Comparison of ENCODE assay signal across 7 mouse cellular contexts in the genomic region with DNA sequence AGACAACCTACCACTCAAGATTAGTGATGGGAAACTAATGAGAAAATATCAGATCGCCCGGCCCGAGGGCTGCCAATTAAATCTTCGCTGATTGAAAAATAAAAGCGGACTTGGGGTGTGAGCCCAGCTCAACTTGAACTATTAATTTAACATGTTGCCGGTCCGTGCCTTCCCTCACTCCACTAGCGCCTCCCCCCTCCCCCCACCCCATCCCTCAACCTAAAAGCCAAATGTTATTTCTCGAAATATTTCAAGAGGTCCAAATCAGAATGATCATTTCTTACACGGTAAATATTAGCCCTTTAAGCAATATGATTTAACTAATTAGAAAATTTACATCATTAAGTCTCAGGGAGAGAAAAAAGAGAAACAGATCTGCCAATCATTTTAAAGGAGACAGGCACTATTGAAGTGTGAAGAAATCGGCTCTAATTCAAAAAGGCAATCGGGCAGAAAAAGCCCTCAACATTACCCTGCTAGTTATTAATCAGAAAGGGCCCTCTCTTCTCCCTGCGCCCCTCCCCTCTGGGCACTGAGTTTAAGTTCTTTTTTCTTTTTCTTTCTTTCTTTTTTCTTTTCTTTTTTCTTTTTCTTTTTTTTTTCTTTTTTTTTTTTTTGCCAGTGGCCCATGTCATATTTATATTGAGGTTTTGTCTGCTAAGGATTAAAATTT.
A peak's percentile ranks its signal among the peaks of the same experiment; 100 is the strongest.
DNase-seq lines count a peak whose midpoint lies in the region; ATAC-seq and TF ChIP-seq lines count a peak whose summit lies in the region.

No protein-coding gene starts in this region.

- intact Hi-C loops in left cerebral cortex, postnatal 14 days (cut with DNase I), result loop anchor here (2.0 to 10.0 kb wide), 5 partner anchors 214 to 1232 kb away; no protein-coding TSS in a partner anchor

- no peak overlapping the region for H3K9ac ChIP-seq in lung, embryonic 16.5 days (ENCODE audit: low read length)
- H3K9ac ChIP-seq in forebrain, embryonic 14.5 days (ENCODE audit: low read length), result peak overlapping the region; percentile 70; the same call in 1 of the 2 replicates
- H3K9ac ChIP-seq in liver, embryonic 12.5 days, result no peak overlapping the region
- no peak overlapping the region for H3K9ac ChIP-seq in stomach, postnatal 0 days (ENCODE audit: low read length)

- peaks cover 24% of the 10 kb centered on the region for H3K4me1 ChIP-seq in lung, embryonic 16.5 days (replicated peaks; ENCODE audit: control insufficient read depth, insufficient read depth, low read length)
- peaks cover 41% of the 10 kb centered on the region for H3K4me1 ChIP-seq in forebrain, embryonic 14.5 days (ENCODE audit: control insufficient read depth, insufficient read depth, low read length)
- H3K4me1 ChIP-seq in liver, embryonic 12.5 days, result 0 out of 2 replicates have a peak, but pooled peaks cover 10% of the 10 kb centered on the region
- H3K4me1 ChIP-seq in stomach, postnatal 0 days (replicated peaks; ENCODE audit: control insufficient read depth, insufficient read depth), result peaks cover 4% of the 10 kb centered on the region

- DNase-seq in lung, postnatal 36 days, result no peak
- DNase-seq in forebrain, embryonic 14.5 days (ENCODE audit: low spot score), result peak; percentile 92
- DNase-seq in stomach, postnatal 0 days (ENCODE audit: low spot score), result peak; percentile 13
- DNase-seq in left cerebral cortex, postnatal 14 days (ENCODE audit: low spot score in 2 of 2), result no peak
- DNase-seq in thymus, postnatal 14 days, result no peak

- H3K27ac ChIP-seq in lung, embryonic 16.5 days (ENCODE audit: low read length), result no peak overlapping the region
- H3K27ac ChIP-seq in forebrain, embryonic 14.5 days (ENCODE audit: low read depth, low read length), result peak overlapping the region; percentile 74
- H3K27ac ChIP-seq in liver, embryonic 12.5 days, result no peak overlapping the region
- no peak overlapping the region for H3K27ac ChIP-seq in stomach, postnatal 0 days (replicated peaks)

- no peak for TF ChIP-seq EP300 in stomach, postnatal 0 days (optimal IDR thresholded peaks at IDR 0.05)

- H3K9me3 ChIP-seq in lung, embryonic 16.5 days (ENCODE audit: control insufficient read depth, low read length), result no peaks in the 10 kb centered on the region
- no peaks in the 10 kb centered on the region for H3K9me3 ChIP-seq in forebrain, embryonic 14.5 days (replicated peaks; ENCODE audit: control insufficient read depth, low read length)
- no peaks in the 10 kb centered on the region for H3K9me3 ChIP-seq in liver, embryonic 12.5 days (replicated peaks)
- no peaks in the 10 kb centered on the region for H3K9me3 ChIP-seq in stomach, postnatal 0 days (ENCODE audit: control insufficient read depth, low read length)

- no peak for ATAC-seq in lung, embryonic 16.5 days (ENCODE audit: low read depth)
- ATAC-seq in forebrain, embryonic 14.5 days, result peak; percentile 44
- no peak for ATAC-seq in liver, embryonic 12.5 days
- ATAC-seq in stomach, postnatal 0 days (ENCODE audit: low FRiP score, low TSS enrichment), result no peak

- TF ChIP-seq CTCF in stomach, postnatal 0 days (IDR thresholded peaks at IDR 0.05; ENCODE audit: low read depth), result no peak

- WGBS in lung, embryonic 16.5 days, result 7% methylated on average over 13 of the region's 13 CpGs
- WGBS in forebrain, embryonic 14.5 days, result under 1% methylated on average over 13 of the region's 13 CpGs
- WGBS in liver, embryonic 12.5 days (ENCODE audit: insufficient replicate concordance), result 3% methylated on average over 13 of the region's 13 CpGs
- WGBS in stomach, postnatal 0 days, result 11% methylated on average over 13 of the region's 13 CpGs

- H3K36me3 ChIP-seq in lung, embryonic 16.5 days (ENCODE audit: control insufficient read depth, insufficient read depth, low read length), result no peaks in the 10 kb centered on the region
- no peaks in the 10 kb centered on the region for H3K36me3 ChIP-seq in forebrain, embryonic 14.5 days (ENCODE audit: control insufficient read depth, insufficient read depth, low read length)
- H3K36me3 ChIP-seq in liver, embryonic 12.5 days, result no peaks in the 10 kb centered on the region
- no peaks in the 10 kb centered on the region for H3K36me3 ChIP-seq in stomach, postnatal 0 days (ENCODE audit: control insufficient read depth, insufficient read depth, low read length)

- H3K27me3 ChIP-seq in lung, embryonic 16.5 days (ENCODE audit: control insufficient read depth, insufficient read depth, low read depth, low read length), result peaks cover 58% of the 10 kb centered on the region
- H3K27me3 ChIP-seq in forebrain, embryonic 14.5 days (replicated peaks; ENCODE audit: control insufficient read depth, insufficient read depth, low read length), result 0 out of 2 replicates have a peak, but pooled peaks cover 6% of the 10 kb centered on the region
- peaks cover 97% of the 10 kb centered on the region for H3K27me3 ChIP-seq in liver, embryonic 12.5 days (replicated peaks)
- H3K27me3 ChIP-seq in stomach, postnatal 0 days (ENCODE audit: control insufficient read depth, insufficient read depth, low read length), result no peaks in the 10 kb centered on the region

- H3K4me3 ChIP-seq in lung, embryonic 16.5 days (ENCODE audit: low read length), result peak overlapping the region; percentile 40
- H3K4me3 ChIP-seq in forebrain, embryonic 14.5 days (ENCODE audit: low read depth, low read length), result peak overlapping the region; percentile 31
- no peak overlapping the region for H3K4me3 ChIP-seq in liver, embryonic 12.5 days
- H3K4me3 ChIP-seq in stomach, postnatal 0 days (ENCODE audit: low read depth, low read length), result peak overlapping the region; percentile 34

- peak overlapping the region; percentile 59 for H3K4me2 ChIP-seq in lung, embryonic 16.5 days (ENCODE audit: low read depth, low read length)
- peak overlapping the region; percentile 68 for H3K4me2 ChIP-seq in forebrain, embryonic 14.5 days (ENCODE audit: low read length)
- H3K4me2 ChIP-seq in liver, embryonic 12.5 days, result peak overlapping the region; percentile 52
- H3K4me2 ChIP-seq in stomach, postnatal 0 days (replicated peaks; ENCODE audit: low read depth), result peak overlapping the region; percentile 55

Comparison
In these comparisons a context has a peak if more than half of its experiments do, and no peak if none do; other contexts are left out.
1. DNase-seq: peak in forebrain, embryonic 14.5 days (single experiment) and stomach, postnatal 0 days (single experiment); none in lung, postnatal 36 days (single experiment), left cerebral cortex, postnatal 14 days (0 of 2) and thymus, postnatal 14 days (single experiment).
2. Peak in every context shown above with its lines, with median percentiles within 50 percentile points of each other: H3K4me2 ChIP-seq.